Mouse (Mus musculus) kidney, adult 2 months (tissue): ENCODE measurements around the gene Tufm.

Source experiments
- CTCF ChIP-seq: fragments of 200-500 bp; conservative IDR thresholded peaks from 2 replicates; pipeline ENCODE4 v1.5.1; 2011; ENCODE audit warnings: low read depth, mild to moderate bottlenecking, control low read depth, low read length, moderate library complexity, mixed read lengths; ENCODE audit not compliant: insufficient read depth, insufficient read length
- POLR2A ChIP-seq: fragments of 200-500 bp; IDR thresholded peaks from one replicate; pipeline ENCODE4 v1.6.1; 2011; ENCODE audit warnings: low read depth, low read length, control low read depth

DNA sequence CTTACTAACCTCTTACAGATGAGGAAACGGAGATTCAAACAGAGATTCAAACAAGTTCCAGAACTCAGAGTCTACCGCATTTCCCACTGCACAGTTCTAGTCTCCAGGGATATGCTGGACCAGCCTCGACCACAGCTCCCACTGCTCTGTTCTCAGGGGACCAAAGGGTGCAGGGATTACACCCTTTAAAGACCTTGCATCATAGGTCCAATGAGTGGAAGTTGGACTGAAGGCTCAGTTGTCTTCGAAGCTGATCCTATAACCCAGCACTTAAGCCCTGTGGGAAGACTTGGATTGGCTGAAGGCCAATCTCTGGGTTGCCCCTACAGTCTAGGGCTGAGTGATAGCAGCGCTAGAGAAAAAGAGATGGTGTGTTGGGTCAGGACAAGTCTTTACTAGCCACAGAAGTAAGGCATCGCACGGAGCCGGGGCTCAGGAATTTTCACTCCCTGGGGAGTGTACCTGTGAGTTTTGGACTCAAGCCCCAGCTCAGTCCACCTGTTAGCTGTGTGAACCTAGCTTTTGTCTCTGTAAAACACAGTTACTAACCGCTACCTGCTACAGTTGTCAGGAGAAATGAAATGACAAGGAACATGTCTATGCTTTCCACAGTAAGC, 13.6 kb upstream of the Tufm start:
- TF ChIP-seq CTCF (no peak), POLR2A (no peak)
